Mouse (Mus musculus) megakaryocyte-erythroid progenitor cell, adult 5 weeks (primary cell): Measurements from ENCODE around the gene Suz12. TPM values are rescaled to one million over a fixed set of nuclear protein-coding genes. Genes with fewer than 3 reads are reported as not detected.

ENCODE experiments used
- polyA plus RNA-seq: library from polyadenylated mRNA; stranded (reverse); fragments of >175 nt; gene quantifications from 2 replicates; pipeline ENCODE4 v1.2.3, GENCODE M21; 2012

Gene Suz12
- 17.5 and 23.9 TPM in 2 replicates for polyA plus RNA-seq

GRCm38 (mm10) chr11:79992592-79993355 is at the start of gene Suz12:
Gene Suz12, plus strand, starts transcription at chr11:79993106.

GRCm38 (mm10) chr11:79962125-79962876 is 30.6 kb upstream of the Suz12 start, which contains the start of gene Utp6:
Gene Utp6, minus strand, starts transcription at chr11:79962390.

GRCm38 (mm10) chr11:80080826-80081728 is 88.2 kb downstream of the Suz12 start, which contains the start of gene Crlf3:
Gene Crlf3, minus strand, starts transcription at chr11:80080991.

Other genes starting within 250 kb of the Suz12 start
- 3.8 and 4.0 TPM in 2 replicates for gene Utp6, start 30.7 kb upstream of the Suz12 start, polyA plus RNA-seq
- 23.8 and 29.3 TPM in 2 replicates for gene Crlf3, start 87.9 kb downstream of the Suz12 start, polyA plus RNA-seq
- 2.6 and 3.1 TPM in 2 replicates for gene Atad5, start 96.3 kb downstream of the Suz12 start, polyA plus RNA-seq
- gene Tefm, start 149.1 kb downstream of the Suz12 start, polyA plus RNA-seq, result 0.31 and 0.43 TPM in 2 replicates
- gene Adap2, start 161.0 kb downstream of the Suz12 start, polyA plus RNA-seq, result 0.47 and 0.50 TPM in 2 replicates
- gene Rnf135, start 190.7 kb downstream of the Suz12 start, polyA plus RNA-seq, result 3.9 and 4.9 TPM in 2 replicates
- 5.0 and 7.3 TPM in 2 replicates for gene Rhot1, start 215.9 kb downstream of the Suz12 start, polyA plus RNA-seq